Mouse (Mus musculus): ENCODE measurements at regions not wholly inside any gene's neighbourhood (a gene's known extent, or its start where the extent isn't known, plus 50 kb on each side); places are given as distances from the start of the nearest gene placed in this dataset.

- no peaks in the 10 kb centered on the region for H3K36me3 ChIP-seq (ENCODE audit: control insufficient read depth, insufficient read depth, low read length)
- no peak for TF ChIP-seq POLR2A (IDR thresholded peaks at IDR 0.05; ENCODE audit: low read depth, low read length)
- TF ChIP-seq CTCF (IDR thresholded peaks at IDR 0.05; ENCODE audit: extremely low read depth, insufficient read length, insufficient replicate concordance, low read depth, low read length): no peak
- no peaks in the 10 kb centered on the region for H3K4me1 ChIP-seq (ENCODE audit: control insufficient read depth, insufficient read depth, insufficient read length, low read length)
- H3K4me3 ChIP-seq (ENCODE audit: low read depth, low read length): no peak overlapping the region
- no peaks in the 10 kb centered on the region for H3K27me3 ChIP-seq (ENCODE audit: control insufficient read depth, insufficient read depth, low read length)
- 81% methylated on average over 24 of the region's 24 CpGs for WGBS
- no peak overlapping the region for H3K27ac ChIP-seq (ENCODE audit: insufficient read depth, low read depth, low read length)
These were observed 241.7 kb upstream of the Pfn2 start for GRCm38 (mm10) chr3:58089344-58090139.

- Histone ChIP-seq H3K27ac (ENCODE audit: insufficient read depth, low read depth, low read length) (no peak overlapping the region), H3K4me3 (ENCODE audit: low read depth, low read length) (no peak overlapping the region), H3K36me3 (ENCODE audit: control insufficient read depth, insufficient read depth, low read length) (no peaks in the 10 kb centered on the region), H3K27me3 (ENCODE audit: control insufficient read depth, insufficient read depth, low read length) (no peaks in the 10 kb centered on the region), H3K4me1 (ENCODE audit: control insufficient read depth, insufficient read depth, insufficient read length, low read length) (no peaks in the 10 kb centered on the region)
- TF ChIP-seq POLR2A (IDR thresholded peaks at IDR 0.05; ENCODE audit: low read depth, low read length) (no peak), CTCF (IDR thresholded peaks at IDR 0.05; ENCODE audit: extremely low read depth, insufficient read length, insufficient replicate concordance, low read depth, low read length) (no peak)
- WGBS: 83% methylated on average over 8 of the region's 8 CpGs
These were observed 242.5 kb upstream of the Pfn2 start for GRCm38 (mm10) chr3:58090396-58090795.

GRCm38 (mm10) chr3:58091466-58092176, 243.7 kb upstream of the Pfn2 start:
- H3K4me1 ChIP-seq (ENCODE audit: control insufficient read depth, insufficient read depth, insufficient read length, low read length): no peaks in the 10 kb centered on the region
- H3K4me3 ChIP-seq (ENCODE audit: low read depth, low read length): no peak overlapping the region
- no peak overlapping the region for H3K27ac ChIP-seq (ENCODE audit: insufficient read depth, low read depth, low read length)
- WGBS: 83% methylated on average over 6 of the region's 6 CpGs
- H3K36me3 ChIP-seq (ENCODE audit: control insufficient read depth, insufficient read depth, low read length): no peaks in the 10 kb centered on the region
- TF ChIP-seq CTCF (IDR thresholded peaks at IDR 0.05; ENCODE audit: extremely low read depth, insufficient read length, insufficient replicate concordance, low read depth, low read length): no peak
- no peak for TF ChIP-seq POLR2A (IDR thresholded peaks at IDR 0.05; ENCODE audit: low read depth, low read length)
- no peaks in the 10 kb centered on the region for H3K27me3 ChIP-seq (ENCODE audit: control insufficient read depth, insufficient read depth, low read length)

- Histone ChIP-seq H3K27ac (ENCODE audit: insufficient read depth, low read depth, low read length) (no peak overlapping the region), H3K4me3 (ENCODE audit: low read depth, low read length) (no peak overlapping the region), H3K27me3 (ENCODE audit: control insufficient read depth, insufficient read depth, low read length) (no peaks in the 10 kb centered on the region), H3K4me1 (ENCODE audit: control insufficient read depth, insufficient read depth, insufficient read length, low read length) (no peaks in the 10 kb centered on the region), H3K36me3 (ENCODE audit: control insufficient read depth, insufficient read depth, low read length) (no peaks in the 10 kb centered on the region)
- WGBS: 78% methylated on average over 5 of the region's 5 CpGs
- TF ChIP-seq CTCF (IDR thresholded peaks at IDR 0.05; ENCODE audit: extremely low read depth, insufficient read length, insufficient replicate concordance, low read depth, low read length): no peak
- no peak for TF ChIP-seq POLR2A (IDR thresholded peaks at IDR 0.05; ENCODE audit: low read depth, low read length)
These were observed 263.1 kb upstream of the Pfn2 start for GRCm38 (mm10) chr3:58110911-58111476.

GRCm38 (mm10) chr3:58112431-58112856, 264.6 kb upstream of the Pfn2 start:
- TF ChIP-seq CTCF (IDR thresholded peaks at IDR 0.05; ENCODE audit: extremely low read depth, insufficient read length, insufficient replicate concordance, low read depth, low read length) (no peak), POLR2A (IDR thresholded peaks at IDR 0.05; ENCODE audit: low read depth, low read length) (no peak)

GRCm38 (mm10) chr3:58113941-58114340, 266.1 kb upstream of the Pfn2 start:
- Histone ChIP-seq H3K27me3 (ENCODE audit: control insufficient read depth, insufficient read depth, low read length) (no peaks in the 10 kb centered on the region), H3K36me3 (ENCODE audit: control insufficient read depth, insufficient read depth, low read length) (no peaks in the 10 kb centered on the region), H3K27ac (ENCODE audit: insufficient read depth, low read depth, low read length) (no peak overlapping the region), H3K4me1 (ENCODE audit: control insufficient read depth, insufficient read depth, insufficient read length, low read length) (no peaks in the 10 kb centered on the region), H3K4me3 (ENCODE audit: low read depth, low read length) (no peak overlapping the region)
- WGBS: 95% methylated on average over 7 of the region's 7 CpGs
- TF ChIP-seq POLR2A (IDR thresholded peaks at IDR 0.05; ENCODE audit: low read depth, low read length): no peak
- no peak for TF ChIP-seq CTCF (IDR thresholded peaks at IDR 0.05; ENCODE audit: extremely low read depth, insufficient read length, insufficient replicate concordance, low read depth, low read length)

More at GRCm38 (mm10) chr3:58112431-58112856, 264.6 kb upstream of the Pfn2 start:
- H3K27me3 ChIP-seq (ENCODE audit: control insufficient read depth, insufficient read depth, low read length): no peaks in the 10 kb centered on the region
- no peak overlapping the region for H3K27ac ChIP-seq (ENCODE audit: insufficient read depth, low read depth, low read length)
- H3K36me3 ChIP-seq (ENCODE audit: control insufficient read depth, insufficient read depth, low read length): no peaks in the 10 kb centered on the region
- 52% methylated on average over 7 of the region's 7 CpGs for WGBS
- no peaks in the 10 kb centered on the region for H3K4me1 ChIP-seq (ENCODE audit: control insufficient read depth, insufficient read depth, insufficient read length, low read length)
- no peak overlapping the region for H3K4me3 ChIP-seq (ENCODE audit: low read depth, low read length)

GRCm38 (mm10) chr3:58115511-58115910, 267.6 kb upstream of the Pfn2 start:
- Histone ChIP-seq H3K27ac (ENCODE audit: insufficient read depth, low read depth, low read length) (no peak overlapping the region), H3K36me3 (ENCODE audit: control insufficient read depth, insufficient read depth, low read length) (no peaks in the 10 kb centered on the region), H3K4me3 (ENCODE audit: low read depth, low read length) (no peak overlapping the region), H3K27me3 (ENCODE audit: control insufficient read depth, insufficient read depth, low read length) (no peaks in the 10 kb centered on the region), H3K4me1 (ENCODE audit: control insufficient read depth, insufficient read depth, insufficient read length, low read length) (no peaks in the 10 kb centered on the region)
- 65% methylated on average over 1 of the region's 1 CpGs for WGBS
- TF ChIP-seq CTCF (IDR thresholded peaks at IDR 0.05; ENCODE audit: extremely low read depth, insufficient read length, insufficient replicate concordance, low read depth, low read length) (no peak), POLR2A (IDR thresholded peaks at IDR 0.05; ENCODE audit: low read depth, low read length) (no peak)

Data from small intestine, adult 2 months (tissue).